Mouse (Mus musculus): ENCODE measurements around the gene Mustn1.

DNA sequence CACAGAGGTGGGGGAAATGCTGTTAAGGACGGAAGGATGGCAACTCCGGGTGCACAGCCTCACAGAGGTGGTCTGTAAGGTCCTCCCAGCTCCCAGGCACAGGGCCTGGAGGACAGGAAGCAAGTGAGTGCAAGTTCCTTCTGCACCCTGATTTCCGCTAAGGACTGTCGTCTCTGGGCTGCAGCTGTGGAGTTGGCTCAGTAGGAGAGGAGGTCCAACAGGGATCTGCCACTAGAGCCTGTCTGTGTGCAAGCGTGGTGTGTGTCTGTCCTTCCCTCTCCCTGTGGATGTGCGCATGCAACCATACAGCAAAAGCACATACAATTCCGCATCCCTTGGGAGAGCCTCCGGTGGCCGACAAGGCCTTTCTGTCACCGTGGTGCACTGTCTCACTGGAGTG, 2.5 kb upstream of the Mustn1 start:
- TF ChIP-seq CTCF (IDR thresholded peaks at IDR 0.05; ENCODE audit: low read depth) (no peak), EP300 (IDR thresholded peaks at IDR 0.05; ENCODE audit: low read depth) (no peak)

Data from liver, embryonic 14.5 days (tissue).